Mouse (Mus musculus) heart, postnatal 36 days (tissue): ENCODE measurements around the gene Zfp429. TPM values are rescaled to one million over a fixed set of nuclear protein-coding genes. Genes with fewer than 3 reads are reported as not detected.
A peak's percentile ranks its signal among the peaks of the same experiment; 100 is the strongest.
"Not testable (repeated sequence)": the region's sequence is repeated elsewhere in the genome, so short reads cannot be mapped to it uniquely, and the experiment has no call there.

Experiments
- DNase-seq, 2 experiments: peaks; one replicate each; pipeline ENCODE4 v3.0.0; 2021 to 2022
- intact Hi-C: fragments of 180-260 bp; cut with DNase I; formaldehyde crosslinking; loops from one replicate; pipeline ENCODE4 v1.15.1; 2025
- total RNA-seq, 2 experiments: library from RNA; stranded (reverse); gene quantifications; 2 replicates each; pipeline ENCODE4 v1.2.3; 2021

Zfp429 gene
- total RNA-seq, result 1 to 10 TPM; 1.3 to 3.1 TPM

DNA sequence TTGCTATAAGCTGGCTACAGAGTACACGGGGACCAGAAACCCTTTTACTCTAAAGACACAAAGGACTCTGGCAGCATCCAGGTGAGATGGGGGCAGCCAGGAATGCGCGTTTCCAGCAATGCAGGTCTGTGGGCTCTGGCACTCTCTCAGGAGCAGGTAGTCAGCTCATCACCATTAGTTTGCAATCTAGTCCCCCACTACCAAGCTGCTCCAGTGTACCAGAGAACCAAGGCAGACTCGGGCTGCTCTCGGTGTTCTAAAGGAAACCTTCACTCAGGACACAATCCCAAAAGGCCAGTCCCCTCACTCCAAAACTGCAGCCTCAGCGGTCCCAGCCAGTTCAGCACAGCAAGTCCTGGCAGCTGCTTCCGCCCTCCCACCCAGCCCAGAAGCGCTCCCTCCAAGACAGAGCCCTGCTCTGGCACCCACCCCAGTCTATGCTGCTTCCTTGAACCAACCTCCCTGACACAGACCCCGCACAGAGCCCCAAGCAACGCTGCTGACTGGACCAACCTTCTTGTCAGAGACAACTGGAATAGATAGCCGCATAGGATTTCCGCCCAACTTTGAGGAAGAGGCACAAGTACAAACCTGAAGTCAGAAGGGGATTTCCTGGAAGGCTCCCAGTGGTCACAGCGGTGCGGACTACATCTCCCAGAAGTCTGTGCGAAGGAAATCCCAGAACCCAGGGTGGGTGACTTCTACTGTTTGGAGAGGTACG is at the start of gene Zfp429:
TSS of gene Zfp429 (minus strand) at position 637 of the 721 bp plus-strand sequence.
- intact Hi-C loops, result loop anchor here (5.0 kb wide), 1 partner anchor 37 kb away; the partner anchor contains the start of genes Gm28044 and Zfp953
- peak; percentile 79 to 80 for DNase-seq

GRCm38 (mm10) chr13:67437095-67437494 is 37.5 kb upstream of the Zfp429 start:
- DNase-seq, intact Hi-C loops: not testable (repeated sequence)

- DNase-seq, result no peak
These were observed 28.5 kb upstream of the Zfp429 start for GRCm38 (mm10) chr13:67428116-67428515.

DNA sequence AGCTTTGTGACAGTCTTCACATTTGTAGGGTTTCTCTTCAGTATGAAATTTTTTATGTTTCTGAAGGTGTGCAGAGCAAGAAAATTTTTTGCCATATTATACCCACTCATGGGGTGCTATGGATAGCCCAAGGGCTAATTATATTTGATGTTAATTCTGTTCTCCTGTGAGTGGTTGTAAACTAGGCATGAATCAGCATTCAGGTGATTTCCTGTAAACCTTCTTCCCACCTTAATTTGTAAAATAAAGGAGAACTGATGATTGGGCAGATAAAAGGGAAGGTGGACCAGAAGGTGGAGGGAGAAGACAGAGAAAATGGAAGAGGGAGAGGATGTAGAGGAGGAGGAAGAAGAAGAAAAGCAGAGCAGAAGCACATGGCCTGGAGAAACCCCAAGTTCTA is 26.1 kb upstream of the Zfp429 start:
- DNase-seq, intact Hi-C loops: not testable (repeated sequence)

More at GRCm38 (mm10) chr13:67428116-67428515, 28.5 kb upstream of the Zfp429 start:
- intact Hi-C loops, result no loop called here

DNA sequence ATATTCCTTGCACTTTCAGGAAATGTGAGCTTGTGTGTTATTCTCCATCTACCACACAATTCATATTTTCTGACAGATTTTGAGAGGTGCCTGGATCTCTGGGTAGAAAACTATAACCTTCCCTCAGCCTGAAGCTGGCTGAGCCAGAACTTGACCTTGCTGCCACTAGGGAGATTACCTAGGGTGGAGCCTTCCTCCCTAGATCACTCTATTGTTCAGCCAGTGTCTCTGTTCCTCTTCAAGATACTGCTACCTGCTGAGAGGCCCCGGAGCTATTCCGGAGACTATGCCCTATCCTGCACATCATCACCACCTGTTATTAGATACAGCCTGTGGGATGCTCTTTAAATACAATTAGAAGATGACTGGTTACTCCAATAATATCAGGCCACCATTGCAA is 22.9 kb upstream of the Zfp429 start:
- DNase-seq, intact Hi-C loops: not testable (repeated sequence)

DNA sequence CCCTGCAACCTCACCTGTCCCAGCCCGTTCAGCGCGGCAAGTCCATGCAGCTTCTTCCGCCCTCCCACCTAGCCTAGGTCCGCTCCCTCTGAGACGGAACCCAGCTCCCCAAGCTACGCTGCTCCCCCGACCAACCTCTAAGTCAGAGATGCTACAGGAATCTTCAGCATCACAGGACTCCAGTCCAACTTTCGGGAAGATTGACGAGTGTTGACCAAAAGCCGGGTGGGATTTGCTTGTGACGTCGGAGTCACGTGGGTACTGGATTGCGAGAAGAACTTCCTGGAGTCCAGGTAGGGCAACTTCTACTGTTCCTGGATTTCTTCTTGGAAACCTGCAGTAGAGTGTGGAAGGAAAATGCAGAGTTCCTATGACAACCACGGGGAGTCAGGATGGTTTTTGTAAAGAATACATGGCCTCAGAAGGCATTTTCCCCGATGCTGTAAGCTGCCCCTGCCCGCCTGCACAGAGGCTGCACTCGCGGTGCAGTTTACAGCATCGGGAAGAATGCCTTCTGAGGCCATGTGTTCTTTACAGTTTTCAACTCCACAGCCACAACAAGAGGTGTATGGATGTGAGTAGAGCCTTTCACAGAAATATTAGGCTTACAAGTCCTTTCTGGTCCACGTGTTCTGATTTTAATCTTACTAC is 21.7 kb upstream of the Zfp429 start, which contains the start of gene Zfp459:
TSS of gene Zfp459 (minus strand) at position 212 of the 651 bp plus-strand sequence.
- intact Hi-C loops, result no loop called here
- DNase-seq, result peak; percentile 15 to 20

- intact Hi-C loops, result no loop called here
- DNase-seq, result no peak
These were observed 21.1 kb upstream of the Zfp429 start for GRCm38 (mm10) chr13:67420558-67421206.

DNA sequence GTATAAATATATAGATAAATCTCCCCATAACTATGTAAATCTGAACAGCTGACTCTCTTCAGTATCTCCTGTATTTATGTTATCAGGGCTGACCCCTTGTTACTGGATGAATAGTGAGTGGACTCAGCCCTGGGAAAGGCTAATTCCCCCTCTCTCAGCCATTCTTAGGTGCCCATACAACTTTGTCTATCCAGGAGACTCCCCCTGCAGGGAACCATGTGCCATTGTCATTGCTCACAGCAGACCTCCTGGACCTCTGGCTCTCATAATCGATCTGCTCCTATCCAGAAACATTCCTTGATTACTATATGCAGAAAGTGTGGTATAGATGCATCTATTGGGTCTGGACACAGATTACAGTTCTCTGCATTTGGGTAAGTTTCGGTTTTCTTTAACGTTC is 17.2 kb upstream of the Zfp429 start:
- intact Hi-C loops, result no loop called here
- DNase-seq, result no peak

GRCm38 (mm10) chr13:67415759-67416158 is 16.1 kb upstream of the Zfp429 start:
- DNase-seq, result no peak
- intact Hi-C loops, result no loop called here

DNA sequence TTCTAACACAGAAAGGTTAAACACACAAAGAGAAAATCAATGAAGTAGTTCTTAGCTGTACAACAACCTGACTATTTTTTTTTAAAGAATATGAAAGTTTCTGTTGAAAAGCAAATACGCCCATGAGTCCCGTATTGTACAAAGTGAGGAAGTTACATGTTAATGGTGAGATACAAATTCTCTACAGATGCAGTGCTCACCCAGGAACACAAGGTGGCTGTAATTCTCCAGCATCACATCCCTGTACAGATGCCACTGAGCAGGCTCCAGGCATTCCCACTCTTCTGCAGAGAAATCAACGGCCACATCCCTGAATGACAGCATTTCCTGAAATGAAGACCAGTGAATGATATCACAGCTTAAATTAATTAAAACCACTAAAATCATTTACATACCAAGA is 14.0 kb upstream of the Zfp429 start:
- DNase-seq, intact Hi-C loops: not testable (repeated sequence)

- intact Hi-C loops, result not testable (repeated sequence)
These were observed 23.4 kb downstream of the Zfp429 start for GRCm38 (mm10) chr13:67376255-67376654.

GRCm38 (mm10) chr13:67375050-67375911 is 24.3 kb downstream of the Zfp429 start, which contains the start of the genes Gm28041 and Zfp456:
Gene Gm28041, minus strand, starts transcription at chr13:67375733.
Gene Zfp456, minus strand, starts transcription at chr13:67375810.
- peak; percentile 71 to 77 for DNase-seq
- intact Hi-C loops, result loop anchor here (1.0 kb wide), 1 partner anchor 15 kb away; the partner anchor contains the start of genes Gm28044 and Zfp953

More at GRCm38 (mm10) chr13:67376255-67376654, 23.4 kb downstream of the Zfp429 start:
- DNase-seq, result not testable (repeated sequence)

DNA sequence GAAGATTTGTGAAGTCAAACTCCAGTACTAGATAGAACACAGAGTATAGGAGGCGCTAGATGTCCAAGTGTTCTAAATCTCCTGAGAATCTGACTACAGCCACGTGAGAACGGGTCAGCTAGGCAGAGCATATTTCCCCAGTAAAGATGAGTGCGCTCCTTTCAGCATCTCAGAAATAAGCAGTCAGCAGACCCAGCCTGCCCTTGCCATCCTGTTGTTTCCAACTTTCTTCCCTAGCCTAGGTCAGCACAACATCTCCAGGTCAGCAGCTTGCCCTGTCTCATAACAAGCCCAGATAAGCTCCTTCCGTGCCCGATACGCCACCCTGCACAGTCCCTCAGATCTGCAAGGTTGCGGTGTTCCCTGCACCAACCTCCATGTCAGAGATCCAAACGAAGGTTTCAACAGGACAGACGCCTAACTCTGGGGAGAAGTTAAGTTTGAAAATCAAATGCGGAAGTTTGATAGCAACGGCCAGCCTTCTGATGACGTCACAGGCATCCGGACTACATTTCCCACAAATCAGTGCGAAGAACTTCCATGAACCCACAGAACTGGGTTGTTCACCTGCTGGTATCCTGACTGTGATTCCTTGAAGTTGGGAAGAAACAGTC is 39.4 kb downstream of the Zfp429 start, which contains the start of the genes Gm28044 and Zfp953:
TSS of gene Gm28044 (minus strand) at position 406 of the 614 bp plus-strand sequence.
TSS of gene Zfp953 (minus strand) at position 475 of the 614 bp plus-strand sequence.
- DNase-seq, result peak; percentile 91 to 93
- intact Hi-C loops, result loop anchor here (1.0 to 10.0 kb wide), 6 partner anchors 15 to 365 kb away; partner anchors contain the start of genes Gm28041, Zfp429, Zfp456 and Zfp58

DNA sequence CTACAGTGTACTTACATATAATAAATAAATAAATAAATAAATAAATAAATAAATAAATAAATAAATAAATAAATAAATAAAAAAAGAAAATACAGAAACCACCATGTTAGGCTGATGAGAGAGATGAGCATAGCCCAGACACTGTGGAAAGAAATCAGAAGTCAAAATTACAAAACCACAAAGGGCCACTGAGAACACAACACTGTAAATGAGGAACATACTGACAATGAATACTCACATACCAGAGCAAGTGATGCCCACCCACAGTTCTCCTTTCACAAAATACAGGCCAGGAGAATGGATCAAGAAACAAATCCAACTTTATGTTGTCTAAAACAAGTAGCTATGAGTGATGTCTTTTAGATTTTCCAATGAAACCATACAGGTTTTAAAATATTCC is 47.8 kb downstream of the Zfp429 start:
- no peak for DNase-seq
- intact Hi-C loops, result no loop called here

- no peak for DNase-seq
- intact Hi-C loops, result no loop called here
These were observed 56.2 kb downstream of the Zfp429 start for GRCm38 (mm10) chr13:67343422-67343821.
